Mouse (Mus musculus): ENCODE results near the gene Vps37c. TPM values are rescaled to one million over a fixed set of nuclear protein-coding genes. Genes with fewer than 3 reads are reported as not detected.
A peak's percentile ranks its signal among the peaks of the same experiment; 100 is the strongest.

Vps37c gene
- polyA plus RNA-seq, 1 experiment from 2014 or later: 36.6 TPM

- H3K4me2 ChIP-seq (replicated peaks): no peak overlapping the region
- no peak for ATAC-seq (ENCODE audit: low FRiP score)
Observed at GRCm38 (mm10) chr19:10691121-10691520, 2.6 kb downstream of the Vps37c start.

GRCm38 (mm10) chr19:10691660-10692059 is 3.1 kb downstream of the Vps37c start:
- Histone ChIP-seq H3K4me3 (no peak overlapping the region), H3K4me1 (peaks cover 43% of the 10 kb centered on the region), H3K27ac (no peak overlapping the region), H3K4me2 (replicated peaks) (no peak overlapping the region), H3K9ac (no peak overlapping the region), H3K27me3 (no peaks in the 10 kb centered on the region), H3K36me3 (no peaks in the 10 kb centered on the region), H3K9me3 (replicated peaks) (no peaks in the 10 kb centered on the region)
- ATAC-seq (ENCODE audit: low FRiP score): no peak
- 85% methylated on average over 3 of the region's 3 CpGs for WGBS

More at GRCm38 (mm10) chr19:10691121-10691520, 2.6 kb downstream of the Vps37c start:
- Histone ChIP-seq H3K27ac (no peak overlapping the region), H3K4me1 (peaks cover 39% of the 10 kb centered on the region), H3K9ac (no peak overlapping the region), H3K27me3 (no peaks in the 10 kb centered on the region), H3K4me3 (no peak overlapping the region), H3K9me3 (replicated peaks) (no peaks in the 10 kb centered on the region), H3K36me3 (no peaks in the 10 kb centered on the region)
- 90% methylated on average over 4 of the region's 4 CpGs for WGBS

- WGBS: 93% methylated on average over 4 of the region's 4 CpGs
- no peak overlapping the region for H3K9ac ChIP-seq
- no peaks in the 10 kb centered on the region for H3K36me3 ChIP-seq
- no peaks in the 10 kb centered on the region for H3K27me3 ChIP-seq
- no peaks in the 10 kb centered on the region for H3K9me3 ChIP-seq (replicated peaks)
- H3K4me1 ChIP-seq: peaks cover 43% of the 10 kb centered on the region
- H3K4me2 ChIP-seq (replicated peaks): no peak overlapping the region
- ATAC-seq (ENCODE audit: low FRiP score): no peak
- no peak overlapping the region for H3K4me3 ChIP-seq
- no peak overlapping the region for H3K27ac ChIP-seq
Observed at GRCm38 (mm10) chr19:10692361-10692760, 3.8 kb downstream of the Vps37c start.

- ATAC-seq (ENCODE audit: low FRiP score): no peak
- Histone ChIP-seq H3K9me3 (replicated peaks) (no peaks in the 10 kb centered on the region), H3K4me3 (no peak overlapping the region), H3K4me1 (peaks cover 51% of the 10 kb centered on the region), H3K4me2 (replicated peaks) (no peak overlapping the region), H3K36me3 (no peaks in the 10 kb centered on the region), H3K27ac (no peak overlapping the region), H3K27me3 (no peaks in the 10 kb centered on the region), H3K9ac (no peak overlapping the region)
- 89% methylated on average over 10 of the region's 10 CpGs for WGBS
Observed at GRCm38 (mm10) chr19:10693926-10694682, 5.6 kb downstream of the Vps37c start.

GRCm38 (mm10) chr19:10695801-10696200 is 7.3 kb downstream of the Vps37c start:
- ATAC-seq (ENCODE audit: low FRiP score): no peak
- peak overlapping the region; percentile 49 for H3K27ac ChIP-seq
- WGBS: 32% methylated on average over 7 of the region's 7 CpGs
- no peak overlapping the region for H3K4me2 ChIP-seq (replicated peaks)
- peaks cover 48% of the 10 kb centered on the region for H3K4me1 ChIP-seq
- H3K36me3 ChIP-seq: no peaks in the 10 kb centered on the region
- no peaks in the 10 kb centered on the region for H3K9me3 ChIP-seq (replicated peaks)
- no peak overlapping the region for H3K4me3 ChIP-seq
- H3K27me3 ChIP-seq: no peaks in the 10 kb centered on the region
- peak overlapping the region; percentile 36; the same call in 1 of the 2 replicates for H3K9ac ChIP-seq

- Histone ChIP-seq H3K36me3 (no peaks in the 10 kb centered on the region), H3K27ac (no peak overlapping the region), H3K4me2 (replicated peaks) (no peak overlapping the region), H3K4me1 (peaks cover 53% of the 10 kb centered on the region), H3K27me3 (no peaks in the 10 kb centered on the region), H3K4me3 (no peak overlapping the region), H3K9me3 (replicated peaks) (no peaks in the 10 kb centered on the region), H3K9ac (no peak overlapping the region)
- no peak for ATAC-seq (ENCODE audit: low FRiP score)
- 69% methylated on average over 9 of the region's 9 CpGs for WGBS
Observed at GRCm38 (mm10) chr19:10698131-10698991, 9.8 kb downstream of the Vps37c start.

GRCm38 (mm10) chr19:10699851-10700250 is 11.3 kb downstream of the Vps37c start:
- no peak overlapping the region for H3K4me2 ChIP-seq (replicated peaks)
- no peak overlapping the region for H3K4me3 ChIP-seq
- WGBS: 77% methylated on average over 9 of the region's 9 CpGs
- H3K27me3 ChIP-seq: no peaks in the 10 kb centered on the region
- H3K27ac ChIP-seq: no peak overlapping the region
- H3K4me1 ChIP-seq: peaks cover 53% of the 10 kb centered on the region
- no peaks in the 10 kb centered on the region for H3K9me3 ChIP-seq (replicated peaks)
- H3K36me3 ChIP-seq: no peaks in the 10 kb centered on the region; the same call in 1 of the 2 replicates
- no peak overlapping the region for H3K9ac ChIP-seq
- no peak for ATAC-seq (ENCODE audit: low FRiP score)

- WGBS: 56% methylated on average over 6 of the region's 6 CpGs
- Histone ChIP-seq H3K4me2 (replicated peaks) (no peak overlapping the region), H3K36me3 (no peaks in the 10 kb centered on the region; the same call in 1 of the 2 replicates), H3K27ac (no peak overlapping the region), H3K9me3 (replicated peaks) (no peaks in the 10 kb centered on the region), H3K4me1 (peaks cover 42% of the 10 kb centered on the region), H3K27me3 (no peaks in the 10 kb centered on the region), H3K4me3 (no peak overlapping the region), H3K9ac (no peak overlapping the region)
- no peak for ATAC-seq (ENCODE audit: low FRiP score)
Observed at GRCm38 (mm10) chr19:10701013-10701726, 12.6 kb downstream of the Vps37c start.

- Histone ChIP-seq H3K4me2 (replicated peaks) (no peak overlapping the region), H3K4me1 (peaks cover 38% of the 10 kb centered on the region), H3K4me3 (no peak overlapping the region), H3K9ac (no peak overlapping the region), H3K9me3 (replicated peaks) (no peaks in the 10 kb centered on the region), H3K27ac (no peak overlapping the region), H3K36me3 (peaks cover 1% of the 10 kb centered on the region), H3K27me3 (no peaks in the 10 kb centered on the region)
- no peak for ATAC-seq (ENCODE audit: low FRiP score)
- 88% methylated on average over 8 of the region's 8 CpGs for WGBS
Observed at GRCm38 (mm10) chr19:10702125-10702524, 13.6 kb downstream of the Vps37c start.

- H3K4me2 ChIP-seq (replicated peaks): no peak overlapping the region
- H3K27me3 ChIP-seq: no peaks in the 10 kb centered on the region
- H3K4me3 ChIP-seq: no peak overlapping the region
- WGBS: 93% methylated on average over 8 of the region's 8 CpGs
- peaks cover 7% of the 10 kb centered on the region for H3K36me3 ChIP-seq
- no peaks in the 10 kb centered on the region for H3K9me3 ChIP-seq (replicated peaks)
- H3K9ac ChIP-seq: no peak overlapping the region
- no peak for ATAC-seq (ENCODE audit: low FRiP score)
- H3K27ac ChIP-seq: no peak overlapping the region
- H3K4me1 ChIP-seq: peaks cover 30% of the 10 kb centered on the region
Observed at GRCm38 (mm10) chr19:10703470-10703869, 14.9 kb downstream of the Vps37c start.

GRCm38 (mm10) chr19:10707087-10707875 is 18.7 kb downstream of the Vps37c start:
- no peaks in the 10 kb centered on the region for H3K27me3 ChIP-seq
- no peaks in the 10 kb centered on the region for H3K9me3 ChIP-seq (replicated peaks)
- H3K4me3 ChIP-seq: no peak overlapping the region
- ATAC-seq (ENCODE audit: low FRiP score): no peak
- H3K27ac ChIP-seq: no peak overlapping the region
- H3K4me2 ChIP-seq (replicated peaks): no peak overlapping the region
- peaks cover 29% of the 10 kb centered on the region for H3K36me3 ChIP-seq
- no peak overlapping the region; the same call in 1 of the 2 replicates for H3K9ac ChIP-seq
- peaks cover 15% of the 10 kb centered on the region for H3K4me1 ChIP-seq
- WGBS: 75% methylated on average over 13 of the region's 13 CpGs
